Mouse (Mus musculus) frontal cortex, postnatal 14 days (tissue): Measurements from ENCODE around the gene Ankrd9.

Experiments
- DNase-seq, 2 experiments: peaks; one replicate each; pipeline ENCODE4 v3.0.0; 2022; ENCODE audit warnings: low spot score in 2 of 2

Gene Ankrd9

DNA sequence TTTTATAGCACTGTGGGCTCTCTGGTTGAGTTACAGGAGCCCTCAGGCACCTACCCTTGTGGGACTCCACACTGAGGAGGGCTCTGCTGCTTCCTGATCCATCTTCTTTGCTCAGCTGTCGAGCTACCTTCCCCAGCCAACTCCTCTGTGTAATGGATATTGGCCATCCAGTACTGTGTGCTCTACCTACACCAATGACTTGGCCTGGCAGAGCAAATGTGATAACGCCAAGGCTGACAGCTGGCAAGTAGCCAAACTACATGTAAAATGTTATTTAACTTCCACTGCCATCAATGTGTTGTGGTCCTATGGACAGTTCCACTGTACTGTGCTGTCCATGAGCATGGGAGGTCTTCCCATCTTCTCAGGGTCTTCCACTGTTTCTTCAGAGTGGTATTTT lies 16.9 kb downstream of the Ankrd9 start:
- DNase-seq, result no peak

DNA sequence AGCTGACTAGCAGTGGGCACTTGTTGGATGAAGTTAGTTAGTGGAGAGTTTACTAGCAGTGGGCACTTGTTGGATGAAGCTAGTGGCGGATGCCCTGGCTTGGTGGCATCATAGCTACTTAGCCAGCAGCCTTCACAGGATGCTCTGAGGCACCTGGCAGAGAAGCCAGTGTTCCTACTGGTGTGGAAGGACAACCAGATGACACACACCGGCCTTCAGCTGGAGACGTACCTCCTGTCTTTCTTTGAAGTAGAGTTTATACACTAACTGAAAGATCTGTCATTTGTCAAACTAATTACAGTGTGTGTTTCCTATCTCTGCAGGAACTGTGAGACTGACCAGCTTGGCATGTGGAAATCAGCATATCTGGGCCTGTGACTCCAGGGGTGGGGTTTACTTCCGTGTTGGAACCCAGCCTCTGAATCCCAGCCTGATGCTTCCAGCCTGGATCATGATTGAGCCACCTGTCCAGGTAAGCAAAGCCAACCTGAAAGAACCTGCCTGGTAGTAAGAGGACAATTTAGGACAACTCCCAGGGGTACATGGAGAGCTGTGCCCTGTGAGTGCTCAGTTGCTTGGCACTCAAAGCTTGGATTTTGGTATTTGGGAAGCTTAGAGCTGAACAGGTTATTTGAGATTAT lies 24.4 kb downstream of the Ankrd9 start:
- DNase-seq, result no peak

DNA sequence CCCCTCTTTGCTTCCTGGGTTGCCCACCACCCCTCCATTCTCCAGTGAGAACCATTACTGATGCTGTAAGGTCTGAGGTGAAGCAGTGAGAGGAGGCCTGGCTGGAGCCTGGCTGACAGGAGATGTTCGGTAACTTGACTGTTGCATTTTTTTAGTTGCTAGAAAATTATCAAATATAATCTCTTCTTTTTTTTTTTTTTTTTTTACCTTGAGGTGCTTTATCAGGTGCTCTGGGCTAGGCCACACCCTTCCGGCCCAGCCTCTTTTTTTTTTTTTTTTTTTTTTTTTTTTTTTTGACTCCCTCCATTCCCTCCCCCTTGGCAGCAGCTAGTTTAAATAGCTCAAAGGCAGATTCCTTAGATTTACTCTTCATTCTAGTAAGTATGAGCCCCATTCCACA lies 24.9 kb downstream of the Ankrd9 start:
- DNase-seq, result no peak

DNA sequence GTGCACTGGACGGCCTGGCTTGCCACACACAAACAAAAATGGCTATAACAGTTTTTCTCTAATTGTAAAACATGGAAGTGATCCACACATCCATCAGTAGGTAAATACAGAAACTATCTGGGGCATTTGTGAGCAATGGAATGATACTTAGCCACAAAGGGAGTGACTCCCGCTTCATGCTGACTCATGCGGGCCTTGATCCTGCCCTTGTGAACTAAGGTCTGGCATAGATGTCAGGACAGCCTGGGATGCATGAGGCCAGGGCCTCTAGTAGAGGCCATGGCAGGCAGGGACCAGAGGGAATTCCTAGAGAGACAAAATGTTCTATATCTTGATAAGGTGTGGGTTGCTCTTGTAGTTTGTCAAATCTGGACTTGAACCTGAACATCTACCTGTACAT lies 25.4 kb downstream of the Ankrd9 start:
- no peak for DNase-seq

DNA sequence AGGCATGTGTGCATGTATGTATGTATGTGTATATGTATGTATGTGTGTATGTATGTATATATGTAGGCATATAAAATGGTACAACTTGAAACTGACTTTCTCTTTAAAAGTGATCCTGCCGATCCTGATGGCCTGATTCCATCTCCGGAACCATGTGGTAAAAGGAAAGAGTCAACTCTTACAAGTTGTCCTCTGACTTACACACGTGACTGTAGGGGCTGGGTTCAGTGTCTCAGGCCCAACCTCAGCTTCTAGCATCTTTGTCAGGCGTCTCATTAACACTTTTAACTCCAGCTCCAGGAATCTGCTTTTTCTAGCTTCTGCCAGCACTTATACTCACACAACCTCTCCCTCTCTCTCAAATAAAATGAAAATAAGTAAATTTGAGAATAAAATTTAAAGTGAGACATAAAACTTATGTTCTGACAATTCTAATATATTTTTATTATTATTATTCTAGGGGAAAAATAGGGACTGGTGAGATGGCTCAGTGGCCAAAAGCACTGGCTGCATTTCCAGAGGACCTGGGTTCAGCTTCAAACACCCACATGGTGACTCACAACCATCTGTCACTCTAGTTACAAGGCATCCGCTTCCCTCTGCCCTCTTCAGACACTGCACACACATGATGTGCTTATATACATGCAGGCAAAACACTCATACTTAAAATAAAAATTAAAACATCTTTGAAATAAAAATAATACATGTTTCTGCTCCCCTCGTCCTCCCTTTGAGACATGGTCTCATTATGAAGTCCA lies 26.0 kb downstream of the Ankrd9 start:
- DNase-seq, result no peak

DNA sequence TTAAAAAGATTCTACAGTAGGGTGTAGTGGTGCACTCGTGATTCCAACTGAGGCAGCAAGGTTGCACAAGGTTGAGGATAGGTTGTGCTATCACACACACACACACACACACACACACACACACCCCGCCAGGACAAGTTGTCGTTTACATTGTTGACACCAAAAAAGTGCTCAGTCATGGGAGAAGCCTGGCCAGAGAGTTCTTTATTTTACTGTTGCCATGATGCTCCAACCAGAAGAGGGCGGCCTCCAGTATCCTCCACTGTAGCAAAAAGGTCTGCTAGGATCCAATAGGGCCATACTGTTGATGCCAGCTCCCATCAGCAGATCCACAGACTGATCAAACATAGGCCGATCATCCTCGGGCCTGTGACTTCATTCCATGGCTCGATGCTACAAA lies 27.6 kb downstream of the Ankrd9 start:
- no peak for DNase-seq

DNA sequence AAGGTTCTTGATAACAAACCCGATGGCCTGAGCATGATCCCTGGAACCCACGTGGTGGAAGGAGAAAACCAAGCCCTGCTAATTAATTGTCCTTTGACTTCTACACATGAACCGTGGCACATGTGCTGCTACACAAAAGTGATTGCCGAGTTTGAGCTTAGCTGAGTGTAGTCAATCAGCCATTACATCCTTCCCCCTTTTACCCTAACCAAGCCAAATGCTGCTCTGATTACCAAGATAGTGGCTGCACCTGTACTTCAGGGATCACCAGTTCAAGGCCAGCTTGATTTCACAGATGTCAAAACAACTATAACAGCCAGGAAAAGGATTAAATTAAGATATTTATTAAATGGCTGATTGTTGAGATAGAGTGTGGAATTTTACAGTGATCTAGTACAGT lies 28.7 kb downstream of the Ankrd9 start:
- no peak for DNase-seq

DNA sequence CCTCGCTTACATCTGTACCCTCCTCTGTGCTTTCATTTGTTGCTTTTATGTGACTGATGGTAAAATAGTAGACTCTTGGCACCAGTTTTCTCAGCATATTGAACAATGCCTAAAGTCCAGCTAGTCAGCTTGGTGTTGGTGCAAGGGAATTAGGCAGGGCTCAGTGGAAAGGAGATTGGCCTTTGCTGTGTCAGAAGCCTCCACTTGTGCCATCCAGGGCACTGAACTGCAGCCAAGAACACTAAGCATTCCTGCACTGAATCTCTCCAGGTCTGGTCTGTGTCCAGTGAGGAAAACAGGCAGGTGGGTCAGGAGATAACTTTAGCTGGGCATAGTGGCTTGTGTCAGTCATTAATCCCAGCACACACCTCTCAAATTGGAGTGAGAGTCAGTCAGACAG lies 29.4 kb downstream of the Ankrd9 start:
- no peak for DNase-seq

DNA sequence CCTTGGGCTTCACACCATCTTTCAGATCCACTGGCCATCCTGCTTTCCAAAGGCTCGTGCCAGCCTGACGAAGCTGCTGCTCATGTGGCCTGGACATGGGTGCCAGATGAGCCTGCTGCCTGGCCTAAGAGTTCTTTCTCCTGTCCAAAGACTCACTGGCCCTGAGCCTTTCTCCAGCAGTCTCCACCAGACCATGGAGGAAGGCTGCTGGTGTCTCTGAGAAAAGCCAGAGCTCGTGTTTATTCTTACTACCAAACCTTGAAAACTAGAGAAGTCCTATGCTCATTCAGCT lies 30.0 kb downstream of the Ankrd9 start:
- no peak for DNase-seq

DNA sequence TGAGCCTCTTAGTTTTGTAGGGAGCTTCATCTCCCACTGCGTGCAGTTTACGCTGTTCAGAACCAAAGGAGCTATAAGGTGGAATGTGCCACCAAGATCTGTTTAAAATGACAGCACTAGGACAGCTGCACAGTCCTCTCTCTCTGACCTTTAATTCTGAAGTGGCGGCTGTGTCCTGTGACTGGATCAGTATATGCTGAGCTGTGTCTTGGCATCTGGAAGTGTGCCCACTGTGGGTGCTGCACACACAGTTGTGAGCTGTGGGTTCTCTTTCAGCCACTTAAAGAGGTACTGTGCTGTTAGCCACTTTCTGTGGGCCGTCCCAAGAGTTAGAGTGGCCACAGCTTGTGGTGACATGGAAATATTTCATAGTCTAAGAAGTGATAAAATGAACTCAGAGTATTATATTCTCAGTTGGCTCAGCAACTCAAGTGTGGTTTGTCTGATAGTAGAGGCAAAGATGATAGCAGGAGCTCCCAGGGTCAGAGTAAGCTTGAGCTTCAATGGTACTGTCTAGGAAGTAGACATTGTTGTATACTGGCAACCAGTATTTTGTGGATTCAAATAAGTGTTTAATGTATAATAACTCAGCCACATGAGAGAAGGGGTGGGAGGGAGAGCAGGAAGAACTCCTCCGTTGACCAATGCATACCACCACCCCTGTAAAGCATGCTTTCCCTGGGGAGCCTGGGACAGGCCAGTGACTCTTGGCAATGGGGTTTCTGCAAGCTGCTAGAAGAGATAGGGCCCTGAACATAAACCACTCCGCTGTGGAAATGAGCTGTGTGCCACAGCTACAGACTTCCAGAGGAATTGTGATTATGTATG lies 30.5 kb downstream of the Ankrd9 start:
- DNase-seq, result no peak

DNA sequence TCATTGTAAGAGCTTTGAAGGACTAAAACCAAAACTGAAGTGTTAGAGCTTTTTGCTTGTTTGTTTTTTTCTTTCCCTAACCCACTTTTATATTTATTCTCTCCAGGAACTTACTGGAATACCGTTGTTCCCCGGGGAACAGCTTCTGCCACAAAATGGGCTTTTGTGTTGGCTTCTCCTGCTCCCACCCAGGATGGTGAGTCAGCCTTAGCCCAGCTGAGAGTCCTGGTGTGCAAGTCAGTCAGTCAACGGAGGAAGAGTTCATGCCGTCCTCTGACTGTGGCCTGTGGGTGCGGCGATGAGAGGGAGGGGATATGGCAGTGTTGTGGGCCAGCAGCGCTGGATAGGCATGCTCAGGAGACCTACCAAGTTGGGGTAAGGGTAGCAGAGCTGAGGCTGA lies 32.6 kb downstream of the Ankrd9 start:
- DNase-seq, result no peak

DNA sequence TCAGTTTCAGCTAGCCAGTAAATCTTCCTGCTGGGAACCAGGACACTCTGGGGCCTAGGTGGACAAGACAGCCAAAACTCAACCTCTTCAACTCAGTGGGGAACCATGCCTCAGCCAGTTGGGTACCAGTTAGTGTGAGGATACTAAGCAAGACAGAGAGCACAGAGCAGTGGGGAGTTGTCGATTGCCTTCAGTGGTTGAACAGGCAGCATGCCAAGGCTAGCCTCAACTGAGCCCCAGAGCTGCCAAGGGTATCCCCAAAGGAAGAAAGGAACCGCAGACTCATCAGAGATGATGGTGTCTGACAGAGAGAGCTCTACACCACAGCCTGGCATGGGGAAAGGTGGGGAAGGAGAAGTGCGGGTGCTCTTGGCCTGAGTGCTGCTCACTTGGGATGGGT lies 38.0 kb downstream of the Ankrd9 start:
- no peak for DNase-seq

DNA sequence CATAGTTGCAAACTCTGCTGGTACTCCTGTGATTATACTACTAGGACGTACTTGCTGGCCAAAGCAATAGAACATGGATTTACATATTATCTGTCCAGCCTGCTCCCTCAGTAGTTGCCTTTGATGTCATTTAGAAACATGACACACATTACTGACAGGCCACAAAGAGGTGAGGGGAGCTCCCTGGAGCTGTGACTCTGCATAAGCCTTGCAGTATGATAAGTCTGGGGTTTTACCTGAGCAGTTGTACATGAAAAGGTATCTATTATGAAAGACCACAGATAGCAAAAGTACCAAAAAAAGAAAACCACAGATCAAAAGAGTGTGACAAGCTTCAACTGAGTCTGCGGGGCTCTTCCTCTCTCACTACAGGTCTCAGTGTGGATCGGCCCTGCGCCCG lies 39.5 kb downstream of the Ankrd9 start:
- no peak for DNase-seq

DNA sequence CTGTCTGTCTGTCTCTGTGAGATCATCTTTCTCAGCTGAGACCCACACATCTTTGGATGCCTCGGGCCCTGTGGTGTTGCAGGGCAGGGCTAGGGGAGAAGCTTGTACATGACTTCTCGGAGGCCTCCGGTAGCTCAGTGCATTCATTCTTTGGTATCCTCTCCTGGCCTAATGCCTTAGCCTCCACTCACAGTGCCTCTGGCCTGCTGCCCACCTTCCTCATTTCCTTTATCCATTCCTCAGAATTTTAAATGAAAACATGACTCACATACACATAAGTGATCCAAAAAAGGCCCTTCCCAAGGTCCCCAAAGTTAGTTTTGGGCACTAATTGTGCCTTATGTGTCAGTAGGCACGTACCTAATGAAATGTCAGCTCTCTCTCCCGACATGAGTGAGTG lies 41.3 kb downstream of the Ankrd9 start:
- DNase-seq, result no peak

DNA sequence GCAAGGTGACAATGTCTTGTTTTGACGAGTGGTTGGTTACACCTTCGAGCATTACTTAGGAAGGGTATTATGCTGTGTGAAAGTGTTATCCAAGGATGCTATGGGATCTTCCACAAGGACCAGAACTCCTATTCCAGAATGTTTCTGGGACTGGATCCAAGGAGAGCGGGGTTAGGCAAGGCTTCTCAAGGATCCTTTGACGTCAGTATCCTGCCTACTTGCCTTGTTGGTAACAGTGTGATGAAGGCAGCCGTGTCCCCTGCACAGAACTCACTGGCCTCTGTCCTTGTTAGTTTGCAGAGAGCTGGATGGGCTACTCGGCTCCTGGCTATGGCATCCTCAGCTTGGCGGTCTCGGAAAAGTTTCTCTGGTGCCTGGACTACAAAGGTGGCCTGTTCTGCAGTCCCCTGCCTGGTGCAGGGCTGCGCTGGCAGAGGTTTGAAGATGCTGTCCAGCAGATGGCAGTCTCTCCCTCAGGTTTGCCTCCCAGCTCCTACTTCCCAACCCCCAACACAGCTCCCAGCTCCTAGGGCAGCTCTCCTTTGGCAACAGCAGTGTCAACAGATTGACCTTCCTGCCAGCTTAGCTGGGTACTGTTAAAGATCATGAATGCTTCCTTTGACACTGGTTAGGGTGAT lies 42.7 kb downstream of the Ankrd9 start:
- DNase-seq, result peak; percentile 72 to 73

DNA sequence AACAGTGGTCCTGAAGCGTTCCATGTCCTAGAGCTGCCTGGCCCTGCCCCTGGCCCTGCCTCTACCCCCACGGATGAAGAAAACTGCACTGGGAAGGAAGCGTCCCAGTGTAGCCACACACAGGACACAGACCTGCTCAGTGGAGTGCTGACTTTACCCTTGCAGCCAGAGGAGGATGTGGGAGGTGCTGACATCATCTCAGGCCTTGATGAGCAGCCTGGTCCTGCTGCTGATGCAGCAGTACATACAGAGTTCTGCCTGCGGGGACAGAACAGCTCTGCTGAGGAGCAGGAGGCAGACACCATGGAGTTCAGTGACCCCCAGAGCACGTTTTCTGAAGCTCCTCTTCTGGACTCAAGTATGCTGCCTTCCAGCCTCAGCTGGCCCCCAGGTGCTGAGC lies 46.0 kb downstream of the Ankrd9 start:
- no peak for DNase-seq
